Mouse (Mus musculus) lung, postnatal 0 days (tissue): ENCODE data around the gene Fbxl17. TPM values are rescaled to one million over a fixed set of nuclear protein-coding genes. Genes with fewer than 3 reads are reported as not detected.

ENCODE experiments used
- ATAC-seq: fragments of 200-750 bp; cut with Nextera tagmentation; 2 replicates; pipeline ENCODE4 v1.8.0; 2017; ENCODE audit warnings: moderate library complexity
- DNase-seq: peaks from one replicate; pipeline ENCODE4 v3.0.0-alpha.2; 2016; ENCODE audit warnings: low spot score
- H3K27ac ChIP-seq: fragments of 300-500 bp; sonication (generic); 2 replicates; pipeline ENCODE4 v1.5.1; 2014; ENCODE audit warnings: antibody characterized with exemption, mild to moderate bottlenecking, low read length, mixed read lengths
- H3K27me3 ChIP-seq: fragments of 300-500 bp; sonication (generic); replicated peaks from 2 replicates; pipeline ENCODE4 v1.6.1; 2014; ENCODE audit warnings: low read length, mixed read lengths; ENCODE audit not compliant: insufficient read depth
- H3K36me3 ChIP-seq: fragments of 300-500 bp; sonication (generic); 2 replicates; pipeline ENCODE4 v1.6.1; 2014; ENCODE audit warnings: low read length, mixed read lengths; ENCODE audit not compliant: insufficient read depth
- H3K4me1 ChIP-seq: fragments of 300-500 bp; sonication (generic); 2 replicates; pipeline ENCODE4 v1.6.1; 2014; ENCODE audit warnings: antibody characterized with exemption, low read depth, low read length, mixed read lengths; ENCODE audit not compliant: insufficient read depth
- H3K4me2 ChIP-seq: fragments of 300-500 bp; sonication (generic); replicated peaks from 2 replicates; pipeline ENCODE4 v1.6.1; 2014; ENCODE audit warnings: low read depth, mild to moderate bottlenecking, low read length, moderate library complexity, mixed read lengths
- H3K4me3 ChIP-seq: fragments of 300-500 bp; sonication (generic); 2 replicates; pipeline ENCODE4 v1.5.1; 2014; ENCODE audit warnings: low read depth, low read length
- H3K9ac ChIP-seq: fragments of 300-500 bp; sonication (generic); replicated peaks from 2 replicates; pipeline ENCODE4 v1.6.1; 2014; ENCODE audit warnings: low read depth, mild to moderate bottlenecking
- H3K9me3 ChIP-seq: fragments of 300-500 bp; sonication (generic); 2 replicates; pipeline ENCODE4 v1.6.1; 2016; ENCODE audit warnings: low read length, mixed read lengths
- CTCF ChIP-seq: IDR thresholded peaks from 2 replicates; pipeline ENCODE4 v1.5.1; 2016; ENCODE audit warnings: antibody characterized with exemption, mild to moderate bottlenecking
- EP300 ChIP-seq: IDR thresholded peaks from 2 replicates; pipeline ENCODE4 v1.6.1; 2016; ENCODE audit warnings: antibody characterized with exemption, mild to moderate bottlenecking, control low read depth
- WGBS: fragments of 180-500 bp; shearing (Covaris S2); extraction: QIAGEN DNeasy Blood & Tissue Kit; methylation state at CpG from one replicate; pipeline ENCODE4 v1.1.7; 2014; 5-methylcytosine and 5-hydroxymethylcytosine counted together
- polyA plus RNA-seq: library from polyadenylated mRNA; unstranded; fragments of >200 nt; fragmentation: Nextera tagmentation; extraction: Ambion mirVana; gene quantifications from 2 replicates; pipeline ENCODE4 v1.2.1, GENCODE M21; 2015

Fbxl17 gene
- polyA plus RNA-seq, 1 experiment from 2014 or later = 6.9 TPM

DNA sequence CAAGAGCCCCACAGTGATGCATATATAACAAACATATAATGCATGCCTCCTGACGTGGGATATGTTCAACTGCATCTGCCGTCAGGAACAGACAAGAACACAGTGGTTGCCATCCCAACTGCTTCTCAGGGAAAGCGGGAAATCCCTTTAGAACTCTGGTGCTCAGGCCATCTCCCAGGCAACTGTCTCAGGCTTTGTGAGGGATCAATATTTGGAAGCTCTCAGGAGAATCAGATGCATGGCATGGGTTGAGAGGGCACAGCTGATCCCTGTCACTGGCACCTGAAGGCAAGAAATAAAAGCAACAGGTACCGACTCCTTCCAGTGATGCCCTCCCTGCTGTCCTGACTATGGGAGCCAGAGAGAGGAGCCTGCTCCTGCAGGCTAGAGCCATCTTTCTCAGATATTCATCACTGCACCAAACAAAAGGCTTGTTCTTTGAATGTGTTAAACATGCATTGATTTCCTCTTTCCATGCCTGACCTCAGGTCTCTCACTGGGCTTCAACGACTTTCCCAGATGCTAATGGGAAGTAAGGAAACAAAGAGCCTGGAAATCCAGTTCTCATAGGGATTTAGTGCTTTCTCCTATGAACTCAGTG, 429.6 kb downstream of the Fbxl17 start:
- no peak overlapping the region for H3K4me3 ChIP-seq
- no peaks in the 10 kb centered on the region for H3K9me3 ChIP-seq
- no peak for DNase-seq
- WGBS = 71% methylated on average over 5 of the region's 5 CpGs
- H3K27ac ChIP-seq = no peak overlapping the region
- no peaks in the 10 kb centered on the region for H3K36me3 ChIP-seq
- H3K4me1 ChIP-seq = no peaks in the 10 kb centered on the region
- no peak for ATAC-seq
- TF ChIP-seq CTCF (no peak), EP300 (no peak)
- H3K27me3 ChIP-seq = no peaks in the 10 kb centered on the region
- H3K4me2 ChIP-seq = no peak overlapping the region
- H3K9ac ChIP-seq = no peak overlapping the region

DNA sequence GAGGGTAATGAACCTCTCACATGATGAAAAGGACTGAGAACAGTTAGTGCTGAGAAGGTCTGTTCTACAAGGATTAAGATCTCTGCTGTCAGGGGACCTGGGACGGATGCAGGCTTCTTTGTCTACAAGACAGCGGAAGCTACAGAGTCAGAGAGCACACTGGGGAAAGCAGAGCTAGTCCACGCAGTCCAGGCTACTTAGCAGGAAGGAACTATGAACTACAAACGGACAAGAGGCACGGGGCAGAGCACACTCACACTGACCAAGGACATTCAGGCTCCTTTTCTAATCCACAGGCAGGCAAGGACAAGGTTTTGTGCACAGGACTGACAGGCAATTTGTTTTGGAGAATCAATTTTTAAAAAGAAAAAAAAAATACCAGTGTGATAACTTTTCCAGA, 437.0 kb downstream of the Fbxl17 start:
- Histone ChIP-seq H3K4me1 (no peaks in the 10 kb centered on the region), H3K4me2 (no peak overlapping the region), H3K27me3 (no peaks in the 10 kb centered on the region), H3K36me3 (no peaks in the 10 kb centered on the region), H3K9ac (no peak overlapping the region), H3K4me3 (no peak overlapping the region), H3K9me3 (no peaks in the 10 kb centered on the region), H3K27ac (no peak overlapping the region)
- DNase-seq = no peak
- TF ChIP-seq CTCF (no peak), EP300 (no peak)
- no peak for ATAC-seq
- WGBS = 54% methylated on average over 5 of the region's 5 CpGs

DNA sequence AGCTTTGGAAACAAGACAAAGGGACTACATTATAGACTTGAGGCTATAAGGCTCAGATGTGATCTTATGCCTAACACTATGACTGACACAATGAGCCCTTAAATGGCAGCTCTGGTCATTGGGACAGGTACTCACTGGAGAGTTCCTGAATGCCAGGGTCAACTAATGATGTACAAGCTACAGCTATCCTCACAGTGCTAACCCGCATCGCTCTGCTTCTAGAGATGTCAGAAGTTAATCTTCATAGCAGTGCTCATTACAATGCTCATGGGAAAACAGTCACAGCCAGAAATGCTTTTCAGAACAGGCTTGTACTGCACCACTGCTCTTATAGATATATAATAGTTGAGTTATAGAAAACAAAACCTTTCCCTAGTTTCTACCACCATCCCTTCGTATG, 438.0 kb downstream of the Fbxl17 start:
- TF ChIP-seq CTCF = no peak
- TF ChIP-seq EP300 = no peak
- no peak overlapping the region for H3K27ac ChIP-seq
- H3K27me3 ChIP-seq = no peaks in the 10 kb centered on the region
- no peak overlapping the region for H3K4me2 ChIP-seq
- no peak overlapping the region for H3K9ac ChIP-seq
- H3K4me1 ChIP-seq = no peaks in the 10 kb centered on the region
- no peak overlapping the region for H3K4me3 ChIP-seq
- H3K36me3 ChIP-seq = no peaks in the 10 kb centered on the region
- H3K9me3 ChIP-seq = no peaks in the 10 kb centered on the region
- WGBS = 92% methylated on average over 3 of the region's 3 CpGs
- no peak for ATAC-seq
- DNase-seq = no peak

DNA sequence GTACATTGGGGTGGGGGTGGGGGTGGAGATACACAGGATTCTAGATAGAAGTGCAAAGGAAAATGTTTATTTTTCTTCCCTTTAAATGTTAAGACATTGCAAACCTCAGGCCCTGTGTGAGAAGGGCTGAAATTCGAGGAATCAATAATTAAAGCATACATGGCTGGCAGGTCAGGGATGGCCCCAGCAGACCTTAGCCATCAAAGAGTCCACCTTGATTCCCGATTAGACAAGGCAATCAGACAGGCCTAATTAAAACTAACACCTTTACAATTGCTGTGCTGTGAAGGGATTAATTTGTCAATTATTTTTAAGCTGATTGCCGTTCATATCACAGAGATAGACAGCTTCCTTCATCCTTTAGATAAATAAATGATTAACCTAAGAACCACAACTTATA, 439.0 kb downstream of the Fbxl17 start:
- no peak overlapping the region for H3K9ac ChIP-seq
- TF ChIP-seq CTCF = no peak
- TF ChIP-seq EP300 = no peak

DNA sequence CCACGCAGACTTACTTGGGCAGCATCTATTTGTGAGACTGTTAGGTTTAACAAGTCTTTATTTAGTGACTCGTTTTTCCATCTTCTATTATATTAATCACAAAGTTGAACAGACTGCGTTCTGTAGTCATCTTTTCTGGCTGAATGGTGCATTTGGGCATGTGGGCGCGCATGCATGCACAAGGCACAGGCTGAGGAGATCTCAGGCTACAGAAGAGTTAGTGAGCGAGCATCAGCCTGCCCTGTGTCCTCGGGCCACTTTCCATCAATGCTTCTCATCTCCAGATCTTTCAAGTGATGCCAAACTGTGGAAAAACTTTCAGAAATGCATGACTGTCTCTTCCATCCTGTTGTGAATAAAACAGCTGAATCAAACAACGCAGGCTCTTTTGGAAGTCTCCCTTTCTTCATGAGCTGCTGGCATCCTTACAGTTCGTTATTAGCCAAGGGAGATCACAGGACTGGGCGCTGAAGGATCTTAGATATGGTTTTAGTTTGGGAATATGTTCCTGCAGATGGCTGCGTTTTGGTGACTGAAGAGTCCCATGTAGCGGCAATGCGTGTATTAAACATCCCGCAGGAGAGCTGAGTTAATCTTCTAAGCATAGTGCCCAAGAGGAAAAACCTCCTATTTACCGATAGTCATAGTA, 442.0 kb downstream of the Fbxl17 start:
- no peaks in the 10 kb centered on the region for H3K4me1 ChIP-seq
- H3K9me3 ChIP-seq = no peaks in the 10 kb centered on the region
- H3K36me3 ChIP-seq = no peaks in the 10 kb centered on the region
- H3K27ac ChIP-seq = no peak overlapping the region
- H3K4me3 ChIP-seq = no peak overlapping the region
- no peaks in the 10 kb centered on the region for H3K27me3 ChIP-seq
- no peak overlapping the region for H3K9ac ChIP-seq
- WGBS = 86% methylated on average over 15 of the region's 15 CpGs
- DNase-seq = no peak
- no peak for ATAC-seq
- TF ChIP-seq EP300 (no peak), CTCF (no peak)
- no peak overlapping the region for H3K4me2 ChIP-seq

More for the DNA sequence above, 439.0 kb downstream of the Fbxl17 start:
- Histone ChIP-seq H3K27ac (no peak overlapping the region), H3K27me3 (no peaks in the 10 kb centered on the region), H3K4me2 (no peak overlapping the region), H3K4me3 (no peak overlapping the region), H3K36me3 (no peaks in the 10 kb centered on the region), H3K4me1 (no peaks in the 10 kb centered on the region), H3K9me3 (no peaks in the 10 kb centered on the region)
- WGBS = 47% methylated on average over 3 of the region's 3 CpGs
- DNase-seq (no peak), ATAC-seq (no peak)

DNA sequence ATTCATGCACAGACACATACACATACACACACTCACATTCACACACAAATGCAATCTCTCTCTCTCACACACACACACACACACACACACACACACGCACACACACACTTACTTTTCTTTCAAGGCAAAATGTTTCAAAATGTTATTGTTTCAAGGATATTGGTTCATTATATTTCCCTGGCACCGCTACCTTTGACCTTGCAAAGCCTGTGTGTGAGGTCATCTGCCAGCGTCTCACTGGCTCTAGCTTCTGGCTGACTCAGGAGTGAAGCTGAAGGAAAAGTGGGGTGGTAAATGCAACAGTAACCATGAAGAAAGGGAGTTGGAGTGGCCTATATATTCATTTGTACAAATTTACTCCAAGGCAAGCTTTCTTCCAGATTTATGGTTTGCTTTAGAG, 442.8 kb downstream of the Fbxl17 start:
- DNase-seq = no peak
- 92% methylated on average over 3 of the region's 3 CpGs for WGBS
- no peaks in the 10 kb centered on the region for H3K9me3 ChIP-seq
- H3K4me2 ChIP-seq = no peak overlapping the region
- no peak overlapping the region for H3K9ac ChIP-seq
- no peak for ATAC-seq
- no peak overlapping the region for H3K4me3 ChIP-seq
- TF ChIP-seq EP300 = no peak
- no peak for TF ChIP-seq CTCF
- no peaks in the 10 kb centered on the region for H3K27me3 ChIP-seq
- no peaks in the 10 kb centered on the region for H3K4me1 ChIP-seq
- no peaks in the 10 kb centered on the region for H3K36me3 ChIP-seq
- no peak overlapping the region for H3K27ac ChIP-seq
